Mouse (Mus musculus): ENCODE results near the gene Plxna2. TPM values are rescaled to one million over a fixed set of nuclear protein-coding genes. Genes with fewer than 3 reads are reported as not detected.

The Plxna2 gene
- polyA plus RNA-seq, 1 experiment = 4.0 TPM

- Histone ChIP-seq H3K4me1 (replicated peaks; ENCODE audit: control insufficient read depth, insufficient read depth, low read length) (no peaks in the 10 kb centered on the region), H3K36me3 (ENCODE audit: control insufficient read depth, insufficient read depth, low read length) (no peaks in the 10 kb centered on the region), H3K4me3 (ENCODE audit: control insufficient read depth, insufficient read depth, low read length) (no peak overlapping the region), H3K27me3 (ENCODE audit: control insufficient read depth, insufficient read depth, low read length) (no peaks in the 10 kb centered on the region), H3K27ac (ENCODE audit: control insufficient read depth, insufficient read depth, low read length) (no peak overlapping the region)
- TF ChIP-seq CTCF (IDR thresholded peaks at IDR 0.05; ENCODE audit: borderline replicate concordance, control insufficient read depth, extremely low read depth, insufficient read depth, low read length, poor library complexity) (no peak), POLR2A (IDR thresholded peaks at IDR 0.05; ENCODE audit: control insufficient read depth, extremely low read depth, insufficient read depth, low read length, poor library complexity) (no peak)
- WGBS = 95% methylated on average over 4 of the region's 4 CpGs
- DNase-seq = no peak
Observed at GRCm38 (mm10) chr1:194836671-194837070, 218.7 kb downstream of the Plxna2 start.

DNA sequence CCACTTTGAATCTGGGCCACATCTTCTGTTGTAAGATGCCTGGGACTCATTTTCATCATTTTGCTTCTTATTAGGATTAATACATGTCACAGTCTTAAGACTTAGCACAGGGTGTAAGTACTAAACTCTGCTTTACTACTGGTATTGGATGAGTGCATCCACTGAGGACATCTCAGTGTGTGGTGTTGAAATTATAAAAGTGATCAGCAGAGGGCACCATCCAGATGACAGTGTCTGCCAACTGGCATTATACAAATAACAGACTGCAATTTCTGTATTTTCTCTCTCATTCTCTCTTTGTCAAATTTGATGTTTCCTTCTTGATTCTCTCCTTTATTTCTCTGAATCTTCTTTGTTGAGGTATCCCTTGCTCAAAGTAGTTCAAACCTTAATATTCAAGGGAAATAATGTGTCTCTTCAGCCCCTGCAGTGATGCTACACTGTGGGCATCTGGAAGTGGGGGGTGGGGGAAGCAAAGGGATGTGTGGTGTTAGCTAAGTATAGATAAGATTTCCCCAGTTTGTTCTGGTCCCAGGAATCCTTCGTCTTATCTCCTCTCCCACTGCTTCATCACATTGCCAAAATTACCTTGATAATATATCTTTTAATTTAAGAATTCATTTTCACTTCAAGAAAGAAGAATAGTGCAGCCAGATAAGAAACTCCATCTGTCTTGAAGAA, 221.4 kb downstream of the Plxna2 start:
- no peaks in the 10 kb centered on the region for H3K27me3 ChIP-seq (ENCODE audit: control insufficient read depth, insufficient read depth, low read length)
- H3K36me3 ChIP-seq (ENCODE audit: control insufficient read depth, insufficient read depth, low read length) = no peaks in the 10 kb centered on the region
- 8% methylated on average over 1 of the region's 1 CpGs for WGBS
- TF ChIP-seq CTCF (IDR thresholded peaks at IDR 0.05; ENCODE audit: borderline replicate concordance, control insufficient read depth, extremely low read depth, insufficient read depth, low read length, poor library complexity) (no peak), POLR2A (IDR thresholded peaks at IDR 0.05; ENCODE audit: control insufficient read depth, extremely low read depth, insufficient read depth, low read length, poor library complexity) (no peak)
- H3K4me3 ChIP-seq (ENCODE audit: control insufficient read depth, insufficient read depth, low read length) = no peak overlapping the region
- no peaks in the 10 kb centered on the region for H3K4me1 ChIP-seq (replicated peaks; ENCODE audit: control insufficient read depth, insufficient read depth, low read length)
- peak; percentile 9 for DNase-seq
- H3K27ac ChIP-seq (ENCODE audit: control insufficient read depth, insufficient read depth, low read length) = no peak overlapping the region

GRCm38 (mm10) chr1:194843020-194843419, 225.0 kb downstream of the Plxna2 start:
- TF ChIP-seq POLR2A (IDR thresholded peaks at IDR 0.05; ENCODE audit: control insufficient read depth, extremely low read depth, insufficient read depth, low read length, poor library complexity) (no peak), CTCF (IDR thresholded peaks at IDR 0.05; ENCODE audit: borderline replicate concordance, control insufficient read depth, extremely low read depth, insufficient read depth, low read length, poor library complexity) (no peak)
- no peak for DNase-seq
- H3K36me3 ChIP-seq (ENCODE audit: control insufficient read depth, insufficient read depth, low read length) = no peaks in the 10 kb centered on the region
- 88% methylated on average over 2 of the region's 2 CpGs for WGBS
- no peaks in the 10 kb centered on the region for H3K4me1 ChIP-seq (replicated peaks; ENCODE audit: control insufficient read depth, insufficient read depth, low read length)
- no peak overlapping the region for H3K27ac ChIP-seq (ENCODE audit: control insufficient read depth, insufficient read depth, low read length)
- no peaks in the 10 kb centered on the region for H3K27me3 ChIP-seq (ENCODE audit: control insufficient read depth, insufficient read depth, low read length)
- H3K4me3 ChIP-seq (ENCODE audit: control insufficient read depth, insufficient read depth, low read length) = no peak overlapping the region

- Histone ChIP-seq H3K4me3 (ENCODE audit: control insufficient read depth, insufficient read depth, low read length) (no peak overlapping the region), H3K36me3 (ENCODE audit: control insufficient read depth, insufficient read depth, low read length) (no peaks in the 10 kb centered on the region), H3K4me1 (replicated peaks; ENCODE audit: control insufficient read depth, insufficient read depth, low read length) (no peaks in the 10 kb centered on the region), H3K27me3 (ENCODE audit: control insufficient read depth, insufficient read depth, low read length) (no peaks in the 10 kb centered on the region), H3K27ac (ENCODE audit: control insufficient read depth, insufficient read depth, low read length) (no peak overlapping the region)
- no peak for TF ChIP-seq CTCF (IDR thresholded peaks at IDR 0.05; ENCODE audit: borderline replicate concordance, control insufficient read depth, extremely low read depth, insufficient read depth, low read length, poor library complexity)
- TF ChIP-seq POLR2A (IDR thresholded peaks at IDR 0.05; ENCODE audit: control insufficient read depth, extremely low read depth, insufficient read depth, low read length, poor library complexity) = no peak
- no peak for DNase-seq
- WGBS = 89% methylated on average over 4 of the region's 4 CpGs
Observed at GRCm38 (mm10) chr1:194847014-194847413, 229.0 kb downstream of the Plxna2 start.

- WGBS = 90% methylated on average over 4 of the region's 4 CpGs
- no peak overlapping the region for H3K4me3 ChIP-seq (ENCODE audit: control insufficient read depth, insufficient read depth, low read length)
- no peaks in the 10 kb centered on the region for H3K4me1 ChIP-seq (replicated peaks; ENCODE audit: control insufficient read depth, insufficient read depth, low read length)
- H3K27ac ChIP-seq (ENCODE audit: control insufficient read depth, insufficient read depth, low read length) = no peak overlapping the region
- no peaks in the 10 kb centered on the region for H3K27me3 ChIP-seq (ENCODE audit: control insufficient read depth, insufficient read depth, low read length)
- DNase-seq = no peak
- H3K36me3 ChIP-seq (ENCODE audit: control insufficient read depth, insufficient read depth, low read length) = no peaks in the 10 kb centered on the region
- no peak for TF ChIP-seq CTCF (IDR thresholded peaks at IDR 0.05; ENCODE audit: borderline replicate concordance, control insufficient read depth, extremely low read depth, insufficient read depth, low read length, poor library complexity)
- TF ChIP-seq POLR2A (IDR thresholded peaks at IDR 0.05; ENCODE audit: control insufficient read depth, extremely low read depth, insufficient read depth, low read length, poor library complexity) = no peak
Observed at GRCm38 (mm10) chr1:194851242-194852064, 233.4 kb downstream of the Plxna2 start.

DNA sequence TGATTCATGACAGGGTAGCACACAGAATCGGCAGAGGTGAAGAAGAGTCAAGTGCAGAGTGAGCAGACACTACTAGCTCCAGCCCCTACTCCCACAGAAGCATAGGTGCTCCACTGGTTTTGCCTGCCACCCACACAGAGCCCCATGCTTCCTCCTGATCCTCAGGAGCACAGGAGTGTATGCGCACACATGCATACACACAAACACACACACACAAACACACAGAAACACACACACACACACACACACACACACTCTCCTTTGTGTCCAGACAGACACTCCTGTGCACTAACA, 234.0 kb downstream of the Plxna2 start:
- Histone ChIP-seq H3K4me3 (ENCODE audit: control insufficient read depth, insufficient read depth, low read length) (no peak overlapping the region), H3K27me3 (ENCODE audit: control insufficient read depth, insufficient read depth, low read length) (no peaks in the 10 kb centered on the region), H3K4me1 (replicated peaks; ENCODE audit: control insufficient read depth, insufficient read depth, low read length) (no peaks in the 10 kb centered on the region), H3K36me3 (ENCODE audit: control insufficient read depth, insufficient read depth, low read length) (no peaks in the 10 kb centered on the region), H3K27ac (ENCODE audit: control insufficient read depth, insufficient read depth, low read length) (no peak overlapping the region)
- no peak for DNase-seq
- TF ChIP-seq CTCF (IDR thresholded peaks at IDR 0.05; ENCODE audit: borderline replicate concordance, control insufficient read depth, extremely low read depth, insufficient read depth, low read length, poor library complexity) (no peak), POLR2A (IDR thresholded peaks at IDR 0.05; ENCODE audit: control insufficient read depth, extremely low read depth, insufficient read depth, low read length, poor library complexity) (no peak)
- 89% methylated on average over 2 of the region's 2 CpGs for WGBS
